Mouse (Mus musculus) embryonic fibroblast, embryonic 13.5 days (primary cell): ENCODE results near the gene Pnpla3.

Experiments
- CTCF ChIP-seq: IDR thresholded peaks from 2 replicates; pipeline ENCODE4 v1.5.1; 2011; ENCODE audit warnings: mild to moderate bottlenecking, control low read depth, low read length, moderate library complexity, borderline replicate concordance; ENCODE audit not compliant: insufficient read depth
- POLR2A ChIP-seq: IDR thresholded peaks from 2 replicates; pipeline ENCODE4 v1.6.1; 2011; ENCODE audit warnings: low read depth, mild to moderate bottlenecking, control low read depth, low read length, moderate library complexity

- no peak for TF ChIP-seq CTCF
- no peak for TF ChIP-seq POLR2A
These were observed 63.0 kb downstream of the Pnpla3 start for GRCm38 (mm10) chr15:84230661-84231060.
